Mouse (Mus musculus): ENCODE measurements at regions not wholly inside any gene's neighbourhood (a gene's known extent, or its start where the extent isn't known, plus 50 kb on each side); places are given as distances from the start of the nearest gene placed in this dataset.

DNA sequence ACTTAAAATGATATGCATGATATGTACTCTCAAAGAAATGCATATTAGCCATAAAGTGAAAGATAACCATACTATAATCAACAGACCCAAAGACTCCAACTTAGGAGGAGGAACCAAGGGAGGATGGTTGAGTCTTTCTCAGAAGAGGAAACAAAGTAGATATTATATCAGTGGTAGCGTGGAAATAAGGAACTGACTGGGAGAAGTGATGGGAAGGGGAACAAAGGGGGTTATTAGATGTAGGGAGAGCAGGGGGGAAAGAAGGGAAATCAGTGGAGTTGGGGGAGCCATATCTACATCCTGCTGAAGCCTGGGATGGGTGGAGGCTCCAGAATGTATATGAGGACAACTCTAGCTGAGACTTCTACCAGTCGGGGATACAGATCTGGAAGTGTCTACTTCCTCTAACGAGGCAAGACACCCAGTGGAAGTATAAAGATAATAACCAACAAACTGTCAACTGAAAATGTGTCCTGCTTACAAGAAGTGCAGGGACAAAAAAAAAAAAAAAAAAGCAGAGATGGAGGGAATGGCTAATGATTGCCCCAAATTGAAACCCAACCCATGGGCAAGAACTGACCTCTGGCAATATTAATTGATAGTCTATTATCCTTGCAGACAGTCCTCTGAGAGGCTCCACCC, 193.3 kb downstream of the Rpl10l start:
- no peak for TF ChIP-seq UBTF (IDR thresholded peaks at IDR 0.05; ENCODE audit: borderline replicate concordance, insufficient read depth, low read depth, low read length)
- peak; percentile 16; the same call in 1 of the 2 replicates for TF ChIP-seq TAL1 (IDR thresholded peaks at IDR 0.05; ENCODE audit: low read length)
- peak; percentile 5; the same call in 1 of the 2 replicates for TF ChIP-seq ETS1 (IDR thresholded peaks at IDR 0.05; ENCODE audit: low read depth, low read length)
- TF ChIP-seq MAFK (IDR thresholded peaks at IDR 0.05; ENCODE audit: borderline replicate concordance, low read depth, low read length) = no peak
- no peak for TF ChIP-seq ZC3H11A (IDR thresholded peaks at IDR 0.05; ENCODE audit: low read depth, low read length)
- TF ChIP-seq USF1 (IDR thresholded peaks at IDR 0.05; ENCODE audit: low read depth, low read length) = no peak
- 0 out of 2 replicates have a peak, but pooled peaks have one; percentile 30 for TF ChIP-seq MYC (IDR thresholded peaks at IDR 0.05; ENCODE audit: low read depth, low read length)
- TF ChIP-seq GATA1 (IDR thresholded peaks at IDR 0.05; ENCODE audit: low read depth, low read length) = peak; percentile 60
- TF ChIP-seq SMC3 (IDR thresholded peaks at IDR 0.05; ENCODE audit: low read depth, low read length) = no peak
- TF ChIP-seq JUND (IDR thresholded peaks at IDR 0.05; ENCODE audit: low read depth, low read length) = peak; percentile 65; the same call in 1 of the 2 replicates
- no peak for TF ChIP-seq POLR2AphosphoS5 (IDR thresholded peaks at IDR 0.05; ENCODE audit: borderline replicate concordance, low read depth, low read length)
- peak; percentile 95 for TF ChIP-seq ZNF384 (IDR thresholded peaks at IDR 0.05; ENCODE audit: low read depth, low read length)
- TF ChIP-seq RCOR1 (IDR thresholded peaks at IDR 0.05; ENCODE audit: low read depth, low read length) = peak; percentile 64; the same call in 1 of the 2 replicates
- no peak for TF ChIP-seq CHD1 (IDR thresholded peaks at IDR 0.05; ENCODE audit: low read depth, low read length)
- TF ChIP-seq POLR2AphosphoS2 (IDR thresholded peaks at IDR 0.05; ENCODE audit: low read length) = no peak
- peak; percentile 54 for TF ChIP-seq SIN3A (IDR thresholded peaks at IDR 0.05; ENCODE audit: low read length)
- no peak for TF ChIP-seq MAZ (IDR thresholded peaks at IDR 0.05; ENCODE audit: low read depth, low read length)
- no peak for TF ChIP-seq USF2 (IDR thresholded peaks at IDR 0.05; ENCODE audit: borderline replicate concordance in 1 of 2, insufficient read depth in 1 of 2, low read depth in 1 of 2, low read length in 2 of 2)
- peak; percentile 93 for TF ChIP-seq MYB (IDR thresholded peaks at IDR 0.05; ENCODE audit: low read depth, low read length)
- TF ChIP-seq NELFE (IDR thresholded peaks at IDR 0.05; ENCODE audit: low read depth, low read length) = no peak
- TF ChIP-seq MXI1 (IDR thresholded peaks at IDR 0.05; ENCODE audit: low read depth, low read length) = no peak
- no peak for TF ChIP-seq BHLHE40 (IDR thresholded peaks at IDR 0.05; ENCODE audit: borderline replicate concordance, low read depth, low read length)
- TF ChIP-seq TBP (IDR thresholded peaks at IDR 0.05; ENCODE audit: low read depth, low read length) = peak; percentile 43; the same call in 1 of the 2 replicates
- TF ChIP-seq CTCF (IDR thresholded peaks at IDR 0.05 in 2 of 3, conservative IDR thresholded peaks at IDR 0.05 in 1 of 3; ENCODE audit: control insufficient read depth in 1 of 3, insufficient read depth in 1 of 3, low read depth in 2 of 3, low read length in 3 of 3, poor library complexity in 1 of 3, severe bottlenecking in 1 of 3) = no peak
- TF ChIP-seq ELF1 (IDR thresholded peaks at IDR 0.05; ENCODE audit: low read depth, low read length) = no peak
- no peak for TF ChIP-seq MEF2A (IDR thresholded peaks at IDR 0.05; ENCODE audit: extremely low read depth, insufficient replicate concordance, low read depth, low read length, poor library complexity, severe bottlenecking)
- no peak for TF ChIP-seq TCF12 (IDR thresholded peaks at IDR 0.05; ENCODE audit: low read depth, low read length)
- no peak for TF ChIP-seq POLR2A (IDR thresholded peaks at IDR 0.05; ENCODE audit: control insufficient read depth in 1 of 2, insufficient read depth in 1 of 2, low read depth in 1 of 2, low read length in 2 of 2, poor library complexity in 1 of 2)
- TF ChIP-seq ZKSCAN1 (IDR thresholded peaks at IDR 0.05; ENCODE audit: low read depth, low read length) = no peak
- peak; percentile 83 to 86 for TF ChIP-seq EP300 (IDR thresholded peaks at IDR 0.05; ENCODE audit: low read depth in 1 of 2, low read length in 2 of 2)
- no peak for TF ChIP-seq CHD2 (IDR thresholded peaks at IDR 0.05; ENCODE audit: low read length)
- no peaks in the 10 kb centered on the region for H3K79me2 ChIP-seq (ENCODE audit: control insufficient read depth, insufficient read depth, low read length, poor library complexity)
- no peaks in the 10 kb centered on the region for H3K27me3 ChIP-seq (ENCODE audit: control insufficient read depth in 1 of 2, insufficient read depth in 2 of 2, low read length in 2 of 2)
- DNase-seq (ENCODE audit: low read depth, low spot score) = peak; percentile 87
- peak overlapping the region in 1 of 2 experiments; percentile 35; a peak in 3 of 4 replicates for H3K4me3 ChIP-seq (ENCODE audit: control insufficient read depth in 1 of 2, insufficient read depth in 1 of 2, low read depth in 2 of 2, low read length in 2 of 2)
- peak overlapping the region; percentile 97 for H3K27ac ChIP-seq (ENCODE audit: control insufficient read depth, low read depth, low read length)
- no peaks in the 10 kb centered on the region for H3K9me3 ChIP-seq (replicated peaks; ENCODE audit: insufficient read depth, low read length)
- peaks cover 0 to 25% of the 10 kb centered on the region in 2 experiments; a peak in 2 of 4 replicates for H3K36me3 ChIP-seq (ENCODE audit: control insufficient read depth in 1 of 2, insufficient read depth in 2 of 2, low read length in 2 of 2)
- H3K4me1 ChIP-seq (ENCODE audit: control insufficient read depth in 1 of 2, insufficient read depth in 2 of 2, low read length in 2 of 2) = peaks cover 2 to 12% of the 10 kb centered on the region in 2 experiments; a peak in 3 of 4 replicates
- H3K9ac ChIP-seq (ENCODE audit: control insufficient read depth, low read depth, low read length, poor library complexity, severe bottlenecking) = peak overlapping the region; percentile 15; the same call in 1 of the 2 replicates

Data from MEL (cell line).